Mouse (Mus musculus) lung, postnatal 4 days (tissue): ENCODE measurements around the gene Pif1.

Experiments
- DNase-seq, 2 experiments: peaks; one replicate each; pipeline ENCODE4 v3.0.0; 2021

Gene Pif1

GRCm38 (mm10) chr9:65640838-65641410, 54.0 kb downstream of the Pif1 start:
- DNase-seq = no peak

- no peak for DNase-seq
Observed at GRCm38 (mm10) chr9:65641446-65642052, 54.6 kb downstream of the Pif1 start.

DNA sequence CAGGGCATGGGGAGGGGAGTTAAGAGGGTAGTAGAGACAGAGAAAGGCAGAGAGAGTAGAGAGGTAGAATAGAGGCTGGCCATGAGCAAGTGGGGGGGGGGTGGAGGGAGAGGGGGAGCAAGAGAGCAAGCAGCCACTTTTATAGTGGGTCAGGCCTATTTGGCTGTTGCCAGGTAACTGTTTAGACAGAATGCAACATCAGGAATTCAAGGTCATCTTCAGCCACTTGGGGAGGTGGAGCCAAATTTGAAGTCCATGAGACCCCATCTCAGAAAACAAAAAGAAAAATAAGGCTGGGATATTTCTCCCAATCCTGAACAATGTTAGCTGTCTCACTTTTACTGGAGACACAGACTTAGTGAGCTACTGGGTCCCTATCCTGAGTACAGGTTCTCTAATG, 55.6 kb downstream of the Pif1 start:
- no peak for DNase-seq

DNA sequence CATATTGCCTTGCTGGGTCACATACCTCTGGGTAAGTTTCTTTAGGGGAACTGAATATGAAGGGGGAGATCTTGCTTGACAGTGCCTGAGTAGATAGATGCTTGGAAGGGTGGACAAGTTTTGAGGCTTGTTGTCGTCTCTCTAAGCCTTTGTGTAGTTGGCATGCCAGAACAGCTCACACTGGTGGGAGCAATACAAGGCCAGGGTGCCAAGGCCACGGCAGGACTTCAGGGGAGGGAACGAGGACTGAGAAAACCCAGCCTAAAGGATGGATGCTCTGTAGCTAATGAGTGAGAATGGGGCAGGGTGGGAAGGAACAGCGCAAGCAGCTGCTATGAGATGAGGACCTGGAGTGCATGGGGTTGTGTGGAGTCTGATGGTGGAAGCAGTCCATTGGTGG, 58.0 kb downstream of the Pif1 start:
- no peak for DNase-seq
